Mouse (Mus musculus) heart, postnatal 0 days (tissue): ENCODE data around the gene Bola1. TPM values are rescaled to one million over a fixed set of nuclear protein-coding genes. Genes with fewer than 3 reads are reported as not detected.
"Not testable (repeated sequence)": the region's sequence is repeated elsewhere in the genome, so short reads cannot be mapped to it uniquely, and the experiment has no call there.

Experiments used
- ATAC-seq: fragments of 200-750 bp; cut with Nextera tagmentation; 2 replicates; pipeline ENCODE4 v1.8.0; 2017; ENCODE audit warnings: low read depth, moderate number of reproducible peaks, moderate library complexity; ENCODE audit not compliant: insufficient read depth
- DNase-seq: peaks from one replicate; pipeline ENCODE4 v3.0.0-alpha.2; 2016; ENCODE audit warnings: low spot score
- H3K27ac ChIP-seq: fragments of 300-500 bp; sonication (generic); 2 replicates; pipeline ENCODE4 v1.5.1; 2014; ENCODE audit warnings: low read depth, mild to moderate bottlenecking
- H3K27me3 ChIP-seq: fragments of 300-500 bp; sonication (generic); 2 replicates; pipeline ENCODE4 v1.6.1; 2014; ENCODE audit warnings: low read length, mixed read lengths; ENCODE audit not compliant: control insufficient read depth, insufficient read depth
- H3K36me3 ChIP-seq: fragments of 300-500 bp; sonication (generic); replicated peaks from 2 replicates; pipeline ENCODE4 v1.6.1; 2014; ENCODE audit warnings: low read length, mixed read lengths; ENCODE audit not compliant: control insufficient read depth, insufficient read depth
- H3K4me1 ChIP-seq: fragments of 300-500 bp; sonication (generic); 2 replicates; pipeline ENCODE4 v1.6.1; 2014; ENCODE audit warnings: antibody characterized with exemption; ENCODE audit not compliant: control insufficient read depth, insufficient read depth
- H3K4me2 ChIP-seq: fragments of 300-500 bp; sonication (generic); 2 replicates; pipeline ENCODE4 v1.6.1; 2014; ENCODE audit warnings: low read depth, mild to moderate bottlenecking, low read length, moderate library complexity
- H3K4me3 ChIP-seq: fragments of 300-500 bp; sonication (generic); 2 replicates; pipeline ENCODE4 v1.5.1; 2014; ENCODE audit warnings: low read depth, low read length
- H3K9ac ChIP-seq: fragments of 300-500 bp; sonication (generic); replicated peaks from 2 replicates; pipeline ENCODE4 v1.6.1; 2014; ENCODE audit warnings: low read depth, low read length, mixed read lengths
- H3K9me3 ChIP-seq: fragments of 300-500 bp; sonication (generic); replicated peaks from 2 replicates; pipeline ENCODE4 v1.6.1; 2016; ENCODE audit warnings: low read length; ENCODE audit not compliant: control insufficient read depth
- CTCF ChIP-seq: IDR thresholded peaks from 2 replicates; pipeline ENCODE4 v1.5.1; 2016; ENCODE audit warnings: antibody characterized with exemption, control low read depth, low read depth
- EP300 ChIP-seq: IDR thresholded peaks from 2 replicates; pipeline ENCODE4 v1.6.1; 2016; ENCODE audit warnings: antibody characterized with exemption, low read depth
- WGBS: fragments of 180-500 bp; shearing (Covaris S2); extraction: QIAGEN DNeasy Blood & Tissue Kit; methylation state at CpG from one replicate; pipeline ENCODE4 v1.1.7; 2014; 5-methylcytosine and 5-hydroxymethylcytosine counted together
- polyA plus RNA-seq: library from polyadenylated mRNA; unstranded; fragments of >200 nt; fragmentation: Nextera tagmentation; extraction: Ambion mirVana; gene quantifications from 2 replicates; pipeline ENCODE4 v1.2.1, GENCODE M21; 2015
- total RNA-seq: library from RNA; depleted of rRNA; stranded (reverse); fragments of >200 nt; gene quantifications from 2 replicates; pipeline ENCODE4 v1.2.3, GENCODE M21; 2014; ENCODE audit warnings: low replicate concordance

Bola1 gene
- total and polyA plus RNA-seq, 2 experiments from 2014 or later = 30.0 to 55.3 TPM

- no peak overlapping the region for H3K4me2 ChIP-seq
- 75% methylated on average over 3 of the region's 3 CpGs for WGBS
- no peak for ATAC-seq
- H3K36me3 ChIP-seq = no peaks in the 10 kb centered on the region
- peaks cover 25% of the 10 kb centered on the region; the same call in 1 of the 2 replicates for H3K4me1 ChIP-seq
- TF ChIP-seq EP300 (no peak), CTCF (no peak)
- no peaks in the 10 kb centered on the region for H3K9me3 ChIP-seq
- no peak overlapping the region for H3K9ac ChIP-seq
- no peaks in the 10 kb centered on the region for H3K27me3 ChIP-seq
- no peak for DNase-seq
- no peak overlapping the region for H3K27ac ChIP-seq
- H3K4me3 ChIP-seq = no peak overlapping the region
These were observed 31.4 kb upstream of the Bola1 start for GRCm38 (mm10) chr3:96250890-96251289.

GRCm38 (mm10) chr3:96249034-96249345 lies 29.5 kb upstream of the Bola1 start:
- DNase-seq = no peak
- no peaks in the 10 kb centered on the region for H3K9me3 ChIP-seq
- 51% methylated on average over 4 of the region's 4 CpGs for WGBS
- no peaks in the 10 kb centered on the region for H3K27me3 ChIP-seq
- no peak overlapping the region; the same call in 1 of the 2 replicates for H3K4me3 ChIP-seq
- no peak for ATAC-seq
- no peak for TF ChIP-seq CTCF
- no peak for TF ChIP-seq EP300
- H3K27ac ChIP-seq = peak overlapping the region; percentile 22; the same call in 1 of the 2 replicates
- H3K4me1 ChIP-seq = peaks cover 32% of the 10 kb centered on the region
- peak overlapping the region; percentile 59; the same call in 1 of the 2 replicates for H3K4me2 ChIP-seq
- no peaks in the 10 kb centered on the region for H3K36me3 ChIP-seq
- H3K9ac ChIP-seq = no peak overlapping the region

GRCm38 (mm10) chr3:96248141-96249033 lies 28.9 kb upstream of the Bola1 start:
- DNase-seq = no peak
- H3K27ac ChIP-seq = peak overlapping the region; percentile 22; the same call in 1 of the 2 replicates
- 53% methylated on average over 6 of the region's 6 CpGs for WGBS

GRCm38 (mm10) chr3:96247356-96248140 lies 28.0 kb upstream of the Bola1 start:
- TF ChIP-seq CTCF (no peak), EP300 (no peak)
- WGBS = 9% methylated on average over 11 of the region's 11 CpGs

More at GRCm38 (mm10) chr3:96248141-96249033, 28.9 kb upstream of the Bola1 start:
- Histone ChIP-seq H3K27me3 (no peaks in the 10 kb centered on the region), H3K4me3 (peak overlapping the region; percentile 44), H3K9me3 (no peaks in the 10 kb centered on the region), H3K36me3 (no peaks in the 10 kb centered on the region), H3K9ac (no peak overlapping the region), H3K4me2 (peak overlapping the region; percentile 59), H3K4me1 (peaks cover 38% of the 10 kb centered on the region)
- TF ChIP-seq CTCF = no peak
- no peak for ATAC-seq

GRCm38 (mm10) chr3:96246427-96246856 lies 26.9 kb upstream of the Bola1 start, which contains the start of gene Hist2h3c1:
Hist2h3c1 (plus strand) TSS chr3:96246685.
- DNase-seq = not testable (repeated sequence)
- ATAC-seq = peak; percentile 91
- WGBS = 0% methylated on average over 12 of the region's 47 CpGs

More at GRCm38 (mm10) chr3:96247356-96248140, 28.0 kb upstream of the Bola1 start:
- H3K27me3 ChIP-seq = no peaks in the 10 kb centered on the region
- H3K9ac ChIP-seq = peak overlapping the region; percentile 64
- H3K4me2 ChIP-seq = peak overlapping the region; percentile 59
- H3K27ac ChIP-seq = peak overlapping the region; percentile 38; the same call in 1 of the 2 replicates
- DNase-seq (no peak), ATAC-seq (no peak)
- no peaks in the 10 kb centered on the region for H3K36me3 ChIP-seq
- H3K4me3 ChIP-seq = peak overlapping the region; percentile 44
- peaks cover 38% of the 10 kb centered on the region for H3K4me1 ChIP-seq
- H3K9me3 ChIP-seq = no peaks in the 10 kb centered on the region

GRCm38 (mm10) chr3:96246018-96246417 lies 26.5 kb upstream of the Bola1 start:
- H3K27ac ChIP-seq = peak overlapping the region; percentile 84
- not testable (repeated sequence) for H3K27me3 ChIP-seq, DNase-seq, H3K9ac ChIP-seq, ATAC-seq, H3K36me3 ChIP-seq, H3K9me3 ChIP-seq, H3K4me2 ChIP-seq
- H3K4me1 ChIP-seq = peaks cover 41% of the 10 kb centered on the region
- peak overlapping the region; percentile 32; the same call in 1 of the 2 replicates for H3K4me3 ChIP-seq
- 0% methylated on average over 10 of the region's 21 CpGs for WGBS

More at GRCm38 (mm10) chr3:96246427-96246856, 26.9 kb upstream of the Bola1 start, which contains the start of gene Hist2h3c1:
- H3K27me3 ChIP-seq, H3K36me3 ChIP-seq, H3K9me3 ChIP-seq: not testable (repeated sequence)
- Histone ChIP-seq H3K27ac (peak within 1 kb of the TSS; percentile 84), H3K4me3 (peak within 1 kb of the TSS; percentile 44), H3K4me1 (peaks cover 38% of the 10 kb centered on the region), H3K4me2 (peak within 1 kb of the TSS; percentile 59), H3K9ac (peak within 1 kb of the TSS; percentile 64)
